Mouse (Mus musculus) hindbrain, embryonic 13.5 days (tissue): ENCODE results near the gene Tmprss2. TPM values are rescaled to one million over a fixed set of nuclear protein-coding genes. Genes with fewer than 3 reads are reported as not detected.

Experiments used
- ATAC-seq: fragments of 200-750 bp; cut with Nextera tagmentation; 2 replicates; pipeline ENCODE4 v1.8.0; 2017; ENCODE audit warnings: moderate TSS enrichment; ENCODE audit not compliant: low FRiP score
- H3K27ac ChIP-seq: fragments of 300-500 bp; sonication (generic); 2 replicates; pipeline ENCODE4 v1.5.1; 2015; ENCODE audit warnings: inconsistent platforms, mild to moderate bottlenecking, moderate library complexity
- H3K27me3 ChIP-seq: fragments of 300-500 bp; sonication (generic); 2 replicates; pipeline ENCODE4 v1.6.1; 2015; ENCODE audit warnings: mild to moderate bottlenecking, inconsistent platforms
- H3K36me3 ChIP-seq: fragments of 300-500 bp; sonication (generic); 2 replicates; pipeline ENCODE4 v1.6.1; 2015; ENCODE audit warnings: mild to moderate bottlenecking, inconsistent platforms
- H3K4me1 ChIP-seq: fragments of 300-500 bp; sonication (generic); replicated peaks from 2 replicates; pipeline ENCODE4 v1.6.1; 2015; ENCODE audit warnings: inconsistent platforms
- H3K4me2 ChIP-seq: fragments of 300-500 bp; sonication (generic); 2 replicates; pipeline ENCODE4 v1.6.1; 2015; ENCODE audit warnings: inconsistent platforms, mild to moderate bottlenecking, moderate library complexity
- H3K4me3 ChIP-seq: fragments of 300-500 bp; sonication (generic); 2 replicates; pipeline ENCODE4 v1.5.1; 2015; ENCODE audit warnings: mild to moderate bottlenecking, inconsistent platforms
- H3K9ac ChIP-seq: fragments of 300-500 bp; sonication (generic); 2 replicates; pipeline ENCODE4 v1.6.1; 2015; ENCODE audit warnings: mild to moderate bottlenecking, inconsistent platforms
- H3K9me3 ChIP-seq: fragments of 300-500 bp; sonication (generic); 2 replicates; pipeline ENCODE4 v1.6.1; 2016; ENCODE audit warnings: inconsistent platforms
- WGBS: fragments of 180-500 bp; shearing (Covaris S2); methylation state at CpG from one replicate; pipeline ENCODE4 v1.1.7; 2015; 5-methylcytosine and 5-hydroxymethylcytosine counted together
- polyA plus RNA-seq: library from polyadenylated mRNA; unstranded; fragments of >200 nt; fragmentation: Nextera tagmentation; extraction: Ambion mirVana; gene quantifications from 2 replicates; pipeline ENCODE4 v1.2.1, GENCODE M21; 2015

The Tmprss2 gene
- polyA plus RNA-seq = 0.19 TPM in 1 of 2 replicates, not detected in the other

- WGBS = under 1% methylated on average over 30 of the region's 30 CpGs
- H3K9ac ChIP-seq = peak within 1 kb of the TSS; percentile 46; the same call in 1 of the 2 replicates
- H3K4me1 ChIP-seq = peaks cover 13% of the 10 kb centered on the region
- H3K4me3 ChIP-seq = peak within 1 kb of the TSS; percentile 37
- H3K27ac ChIP-seq = no peak within 1 kb of the TSS
- H3K4me2 ChIP-seq = peak within 1 kb of the TSS; percentile 65
- ATAC-seq = no peak
- peaks cover 62% of the 10 kb centered on the region for H3K27me3 ChIP-seq
- H3K36me3 ChIP-seq = no peaks in the 10 kb centered on the region
- H3K9me3 ChIP-seq = no peaks in the 10 kb centered on the region
Observed at GRCm38 (mm10) chr16:97610939-97611338, at the start of gene Tmprss2. Gene Tmprss2, minus strand, starts transcription at chr16:97611195.

DNA sequence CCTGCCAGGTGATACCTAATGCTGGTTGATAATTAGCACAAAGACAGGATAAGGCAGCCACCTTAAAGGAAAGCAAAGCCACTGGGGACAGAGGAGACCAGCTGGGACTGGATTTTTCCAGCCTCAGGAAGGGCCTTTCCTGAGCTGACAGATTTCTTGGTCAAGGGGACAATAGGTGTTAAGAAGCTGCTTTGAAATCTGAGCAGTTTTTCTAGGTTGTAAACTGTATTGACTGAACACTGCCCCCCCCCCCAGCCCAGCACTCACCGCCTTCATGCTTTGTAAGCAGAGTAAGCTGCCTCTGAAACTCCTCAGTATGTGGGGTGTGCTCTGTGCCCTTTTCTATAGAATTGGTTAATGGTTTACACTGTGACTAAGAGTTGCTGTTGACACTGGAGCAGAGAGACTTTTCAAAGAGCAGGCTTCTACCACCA lies 48.2 kb upstream of the Tmprss2 start:
- ATAC-seq = no peak
- 8% methylated on average over 1 of the region's 1 CpGs for WGBS
- Histone ChIP-seq H3K4me1 (peaks cover 4% of the 10 kb centered on the region; the same call in 1 of the 2 replicates), H3K4me3 (no peak overlapping the region), H3K27me3 (no peaks in the 10 kb centered on the region), H3K27ac (no peak overlapping the region), H3K9me3 (no peaks in the 10 kb centered on the region), H3K9ac (no peak overlapping the region), H3K4me2 (no peak overlapping the region), H3K36me3 (no peaks in the 10 kb centered on the region)

- WGBS = 65% methylated on average over 6 of the region's 6 CpGs
- no peak for ATAC-seq
- Histone ChIP-seq H3K9ac (no peak overlapping the region), H3K4me2 (no peak overlapping the region), H3K27me3 (no peaks in the 10 kb centered on the region), H3K36me3 (no peaks in the 10 kb centered on the region), H3K4me3 (no peak overlapping the region), H3K9me3 (no peaks in the 10 kb centered on the region), H3K27ac (no peak overlapping the region), H3K4me1 (peaks cover 4% of the 10 kb centered on the region; the same call in 1 of the 2 replicates)
Observed at GRCm38 (mm10) chr16:97658481-97658880, 47.5 kb upstream of the Tmprss2 start.

- H3K4me1 ChIP-seq = peaks cover 4% of the 10 kb centered on the region; the same call in 1 of the 2 replicates
- H3K27me3 ChIP-seq = no peaks in the 10 kb centered on the region
- H3K36me3 ChIP-seq = no peaks in the 10 kb centered on the region
- H3K27ac ChIP-seq = no peak overlapping the region
- WGBS = 76% methylated on average over 2 of the region's 2 CpGs
- H3K4me2 ChIP-seq = no peak overlapping the region
- no peak overlapping the region for H3K9ac ChIP-seq
- no peak for ATAC-seq
- H3K4me3 ChIP-seq = no peak overlapping the region
- H3K9me3 ChIP-seq = no peaks in the 10 kb centered on the region
Observed at GRCm38 (mm10) chr16:97655800-97656199, 44.8 kb upstream of the Tmprss2 start.

GRCm38 (mm10) chr16:97649522-97650188 lies 38.7 kb upstream of the Tmprss2 start:
- Histone ChIP-seq H3K27ac (no peak overlapping the region), H3K9ac (no peak overlapping the region), H3K4me2 (no peak overlapping the region), H3K36me3 (no peaks in the 10 kb centered on the region), H3K4me1 (no peaks in the 10 kb centered on the region), H3K27me3 (no peaks in the 10 kb centered on the region), H3K9me3 (no peaks in the 10 kb centered on the region), H3K4me3 (no peak overlapping the region)
- WGBS = 87% methylated on average over 9 of the region's 9 CpGs
- no peak for ATAC-seq

DNA sequence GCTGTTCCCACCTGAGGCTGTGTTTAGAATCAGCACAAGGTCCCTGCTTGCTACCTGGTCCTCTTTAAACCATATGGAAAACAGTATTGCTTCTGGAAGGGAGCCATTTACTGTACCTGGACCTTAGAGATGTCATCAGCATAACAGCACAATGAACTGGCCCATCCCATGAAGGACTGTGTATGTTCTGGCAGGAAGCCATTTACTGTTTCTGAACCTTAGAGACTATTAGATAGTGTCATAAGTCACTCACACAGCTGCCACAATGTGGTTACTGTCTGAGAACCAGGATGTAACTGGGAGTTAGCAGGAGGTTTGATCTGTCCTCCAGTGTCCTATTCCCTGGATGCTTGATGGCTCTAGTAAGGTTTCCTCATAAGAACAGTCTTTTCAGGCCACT lies 33.7 kb upstream of the Tmprss2 start:
- Histone ChIP-seq H3K4me2 (no peak overlapping the region), H3K9ac (no peak overlapping the region), H3K4me1 (no peaks in the 10 kb centered on the region), H3K36me3 (no peaks in the 10 kb centered on the region), H3K4me3 (no peak overlapping the region), H3K9me3 (no peaks in the 10 kb centered on the region), H3K27me3 (no peaks in the 10 kb centered on the region), H3K27ac (no peak overlapping the region)
- no peak for ATAC-seq

DNA sequence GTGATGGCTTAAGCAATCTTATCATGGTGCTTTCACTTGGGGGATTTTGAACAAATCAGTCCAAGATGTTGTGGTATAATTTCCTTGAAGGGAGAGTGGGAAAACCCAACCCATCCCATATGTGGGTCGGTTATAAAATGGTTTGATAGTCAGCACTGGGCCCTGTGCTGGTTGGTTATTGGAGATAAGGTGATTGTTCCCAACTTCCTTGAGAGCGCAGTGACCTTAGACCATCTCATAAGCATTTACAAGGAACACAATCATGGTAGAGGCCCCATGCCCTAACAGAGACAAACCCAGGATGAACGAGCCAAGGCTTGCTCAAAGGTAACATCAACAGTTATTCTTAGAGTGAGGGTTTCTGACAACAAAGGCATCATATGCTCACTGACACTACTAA lies 28.6 kb upstream of the Tmprss2 start:
- 95% methylated on average over 3 of the region's 3 CpGs for WGBS

GRCm38 (mm10) chr16:97632880-97633484 lies 22.0 kb upstream of the Tmprss2 start:
- 72% methylated on average over 4 of the region's 4 CpGs for WGBS

More for the DNA sequence above, 28.6 kb upstream of the Tmprss2 start:
- Histone ChIP-seq H3K4me3 (no peak overlapping the region), H3K9ac (no peak overlapping the region), H3K9me3 (no peaks in the 10 kb centered on the region), H3K27ac (no peak overlapping the region), H3K36me3 (no peaks in the 10 kb centered on the region), H3K4me2 (no peak overlapping the region), H3K27me3 (no peaks in the 10 kb centered on the region), H3K4me1 (no peaks in the 10 kb centered on the region)
- no peak for ATAC-seq

GRCm38 (mm10) chr16:97623166-97623565 lies 12.2 kb upstream of the Tmprss2 start:
- H3K9me3 ChIP-seq = no peaks in the 10 kb centered on the region
- ATAC-seq = no peak
- H3K36me3 ChIP-seq = no peaks in the 10 kb centered on the region
- WGBS = 75% methylated on average over 6 of the region's 6 CpGs
- no peak overlapping the region for H3K9ac ChIP-seq
- no peaks in the 10 kb centered on the region for H3K27me3 ChIP-seq
- no peak overlapping the region for H3K4me2 ChIP-seq
- H3K4me3 ChIP-seq = no peak overlapping the region
- no peak overlapping the region for H3K27ac ChIP-seq
- H3K4me1 ChIP-seq = no peaks in the 10 kb centered on the region

More at GRCm38 (mm10) chr16:97632880-97633484, 22.0 kb upstream of the Tmprss2 start:
- no peaks in the 10 kb centered on the region for H3K27me3 ChIP-seq
- no peak for ATAC-seq
- H3K9ac ChIP-seq = no peak overlapping the region
- H3K36me3 ChIP-seq = no peaks in the 10 kb centered on the region
- H3K4me2 ChIP-seq = no peak overlapping the region
- no peaks in the 10 kb centered on the region for H3K9me3 ChIP-seq
- no peak overlapping the region for H3K27ac ChIP-seq
- no peak overlapping the region for H3K4me3 ChIP-seq
- no peaks in the 10 kb centered on the region for H3K4me1 ChIP-seq

GRCm38 (mm10) chr16:97622383-97622889 lies 11.4 kb upstream of the Tmprss2 start:
- WGBS = 53% methylated on average over 2 of the region's 2 CpGs
- Histone ChIP-seq H3K9me3 (no peaks in the 10 kb centered on the region), H3K27me3 (no peaks in the 10 kb centered on the region), H3K4me3 (no peak overlapping the region), H3K27ac (no peak overlapping the region), H3K4me1 (no peaks in the 10 kb centered on the region), H3K9ac (no peak overlapping the region), H3K4me2 (no peak overlapping the region), H3K36me3 (no peaks in the 10 kb centered on the region)
- ATAC-seq = no peak

- no peaks in the 10 kb centered on the region for H3K4me1 ChIP-seq
- WGBS = 83% methylated on average over 2 of the region's 2 CpGs
- no peak for ATAC-seq
Observed at GRCm38 (mm10) chr16:97618285-97618684, 7.3 kb upstream of the Tmprss2 start.

GRCm38 (mm10) chr16:97612009-97612408 lies 1.0 kb upstream of the Tmprss2 start:
- Histone ChIP-seq H3K4me2 (no peak overlapping the region), H3K4me1 (peaks cover 13% of the 10 kb centered on the region), H3K27me3 (peaks cover 58% of the 10 kb centered on the region), H3K4me3 (no peak overlapping the region), H3K9me3 (no peaks in the 10 kb centered on the region), H3K36me3 (no peaks in the 10 kb centered on the region), H3K27ac (no peak overlapping the region), H3K9ac (no peak overlapping the region)
- ATAC-seq = no peak
- WGBS = 72% methylated on average over 4 of the region's 4 CpGs

More at GRCm38 (mm10) chr16:97618285-97618684, 7.3 kb upstream of the Tmprss2 start:
- Histone ChIP-seq H3K27ac (no peak overlapping the region), H3K36me3 (no peaks in the 10 kb centered on the region), H3K9ac (no peak overlapping the region), H3K4me3 (no peak overlapping the region), H3K27me3 (no peaks in the 10 kb centered on the region), H3K9me3 (no peaks in the 10 kb centered on the region), H3K4me2 (no peak overlapping the region)
